Mouse (Mus musculus) spleen, adult 2 months (tissue): ENCODE results near the gene Maml2.

Experiments used
- CTCF ChIP-seq: fragments of 200-500 bp; IDR thresholded peaks from 2 replicates; pipeline ENCODE4 v1.5.1; 2011; ENCODE audit warnings: mild to moderate bottlenecking, inconsistent platforms; ENCODE audit not compliant: insufficient read depth, insufficient read length, insufficient replicate concordance; ENCODE audit errors: extremely low read depth
- POLR2A ChIP-seq: fragments of 200-500 bp; IDR thresholded peaks from 2 replicates; pipeline ENCODE4 v1.6.1; 2011; ENCODE audit warnings: low read depth, low read length, inconsistent platforms

DNA sequence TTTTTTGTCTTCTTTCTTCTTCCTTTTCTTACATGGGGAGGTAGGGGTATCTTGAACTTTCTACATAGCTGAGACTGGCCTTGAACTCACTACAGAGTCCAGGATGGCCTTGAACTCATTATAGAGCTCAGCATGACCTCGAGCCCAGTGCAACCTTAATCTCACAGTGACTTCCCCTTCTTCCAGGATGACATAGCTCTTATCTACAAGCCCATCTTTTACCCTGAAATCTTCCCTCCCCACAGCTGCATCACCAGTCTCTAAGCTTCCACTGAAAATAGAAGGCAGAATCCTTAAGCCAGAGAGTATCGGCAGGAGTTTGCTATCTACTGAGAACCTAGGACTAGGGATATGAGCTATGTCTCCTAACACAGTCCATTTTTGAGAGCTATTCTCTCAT is 375.5 kb downstream of the Maml2 start:
- no peak for TF ChIP-seq POLR2A
- no peak for TF ChIP-seq CTCF
